21 mouse cellular contexts compared by ENCODE assay signal in genomic region chr15:32286296-32286695, GRCm38 (mm10). TPM values are rescaled to one million over a fixed set of nuclear protein-coding genes. Genes with fewer than 3 reads are reported as not detected.
DNase-seq lines count a peak whose midpoint lies in the region; ATAC-seq and TF ChIP-seq lines count a peak whose summit lies in the region.
"Had no signal": no experiment of that assay in that cellular context is flagged by ENCODE, and none has a peak within 500 bp of the region (broad histone marks: within the 10 kb centered on the region; RNA-seq: fewer than 3 reads in every experiment).

No protein-coding gene starts in this region.

- H3K4me1 ChIP-seq in heart, adult 2 months (ENCODE audit: control insufficient read depth, insufficient read depth, low read length), result peaks cover 4% of the 10 kb centered on the region
- peaks cover 11% of the 10 kb centered on the region; the same call in 1 of the 2 replicates for H3K4me1 ChIP-seq in heart, embryonic 11.5 days (ENCODE audit: control insufficient read depth, insufficient read depth, low read length)
- H3K4me1 ChIP-seq: forebrain, embryonic 15.5 days; hindbrain, embryonic 13.5 days had no signal

- H3K4me2 ChIP-seq in heart, embryonic 11.5 days, result no peak overlapping the region
- H3K4me2 ChIP-seq: embryonic facial prominence, embryonic 12.5 days; forebrain, embryonic 15.5 days; heart, embryonic 15.5 days; hindbrain, embryonic 13.5 days; intestine, embryonic 15.5 days had no signal

- no peak for TF ChIP-seq POLR2A in heart, adult 2 months (IDR thresholded peaks at IDR 0.05; ENCODE audit: insufficient read depth, low read depth, low read length)

- no peak overlapping the region for H3K9ac ChIP-seq in heart, adult 2 months (ENCODE audit: low read depth, low read length)
- no peak overlapping the region for H3K9ac ChIP-seq in heart, embryonic 11.5 days (ENCODE audit: low read depth, low read length)
- H3K9ac ChIP-seq: embryonic facial prominence, embryonic 12.5 days; forebrain, embryonic 15.5 days; heart, embryonic 15.5 days; hindbrain, embryonic 13.5 days; intestine, embryonic 15.5 days had no signal

- H3K36me3 ChIP-seq in heart, adult 2 months (ENCODE audit: control insufficient read depth, insufficient read depth, low read length), result no peaks in the 10 kb centered on the region
- no peaks in the 10 kb centered on the region for H3K36me3 ChIP-seq in heart, embryonic 11.5 days (ENCODE audit: control insufficient read depth, insufficient read depth, low read length)
- H3K36me3 ChIP-seq: embryonic facial prominence, embryonic 12.5 days; forebrain, embryonic 15.5 days; heart, embryonic 15.5 days; hindbrain, embryonic 13.5 days; intestine, embryonic 15.5 days had no signal

- no peaks in the 10 kb centered on the region for H3K79me2 ChIP-seq in heart, adult 2 months (replicated peaks; ENCODE audit: control insufficient read depth, insufficient read depth, low read length)

- no peaks in the 10 kb centered on the region for H3K27me3 ChIP-seq in heart, adult 2 months (ENCODE audit: control insufficient read depth, insufficient read depth, low read length)
- H3K27me3 ChIP-seq in heart, embryonic 11.5 days (ENCODE audit: control insufficient read depth, insufficient read depth, low read length), result no peaks in the 10 kb centered on the region
- H3K27me3 ChIP-seq: embryonic facial prominence, embryonic 12.5 days; forebrain, embryonic 15.5 days; heart, embryonic 15.5 days; hindbrain, embryonic 13.5 days; intestine, embryonic 15.5 days had no signal

- TF ChIP-seq CTCF in gastrocnemius, adult 2 months (IDR thresholded peaks at IDR 0.05), result no peak
- no peak for TF ChIP-seq CTCF in heart, adult 2 months (IDR thresholded peaks at IDR 0.05)

- 60% methylated on average over 3 of the region's 3 CpGs for WGBS in heart, adult 2 months
- WGBS in heart, embryonic 11.5 days (ENCODE audit: insufficient replicate concordance), result 76% methylated on average over 3 of the region's 3 CpGs

- intact Hi-C loops in gastrocnemius, adult 2 months (cut with DNase I), result no loop called here
- intact Hi-C loops in heart, adult 2 months (cut with DNase I), result no loop called here
- intact Hi-C loops in heart, postnatal 14 days (cut with DNase I), result no loop called here

- no peak for ATAC-seq in heart, embryonic 11.5 days (replicated peaks; ENCODE audit: insufficient number of reproducible peaks, low FRiP score, low TSS enrichment)
- ATAC-seq: forebrain, embryonic 15.5 days; hindbrain, postnatal 0 days; intestine, embryonic 15.5 days had no signal

- no peak for TF ChIP-seq EP300 in heart, adult 2 months (IDR thresholded peaks at IDR 0.05; ENCODE audit: insufficient read depth, low read depth, low read length)

- no peak overlapping the region for H3K4me3 ChIP-seq in gastrocnemius, adult 2 months
- no peak overlapping the region for H3K4me3 ChIP-seq in heart, adult 2 months
- no peak overlapping the region for H3K4me3 ChIP-seq in heart, embryonic 11.5 days (ENCODE audit: low read depth, low read length)
- H3K4me3 ChIP-seq: embryonic facial prominence, embryonic 12.5 days; forebrain, embryonic 15.5 days; heart, embryonic 15.5 days; hindbrain, embryonic 13.5 days; intestine, embryonic 15.5 days had no signal

- DNase-seq in gastrocnemius, adult 2 months, result peak; percentile 42
- DNase-seq in gastrocnemius, postnatal 25 days, result no peak
- peak; percentile 34 to 38 for DNase-seq in heart, adult 2 months
- peak; percentile 42 for DNase-seq in heart, adult 8-10 months (ENCODE audit: low spot score)
- DNase-seq in heart, postnatal 14 days, result peak; percentile 39 to 53
- no peak for DNase-seq in right cerebral cortex, postnatal 14 days
- no peak for DNase-seq in adrenal gland, adult (ENCODE audit: inconsistent age in 2 of 2, low spot score in 1 of 2)
- DNase-seq: adrenal gland, postnatal 14 days; cerebellum, adult 11-12 months; cerebellum, adult 9-10 months; cerebellum, postnatal 25 days; kidney, adult 18-20 months had no signal

- no peaks in the 10 kb centered on the region for H3K9me3 ChIP-seq in heart, embryonic 11.5 days (replicated peaks; ENCODE audit: control insufficient read depth, low read length)
- H3K9me3 ChIP-seq: embryonic facial prominence, embryonic 12.5 days; forebrain, embryonic 15.5 days; heart, embryonic 15.5 days; hindbrain, embryonic 13.5 days; intestine, embryonic 15.5 days had no signal

- no peak overlapping the region for H3K27ac ChIP-seq in gastrocnemius, adult 2 months
- H3K27ac ChIP-seq in heart, adult 2 months, result no peak overlapping the region
- no peak overlapping the region for H3K27ac ChIP-seq in heart, embryonic 11.5 days (ENCODE audit: low read depth, low read length)
- H3K27ac ChIP-seq: embryonic facial prominence, embryonic 12.5 days; forebrain, embryonic 15.5 days; heart, embryonic 15.5 days; hindbrain, embryonic 13.5 days; hindbrain, postnatal 0 days; intestine, embryonic 15.5 days had no signal

RNA-seq across cellular contexts. Expression of gene Sema5a, which starts 41.7 kb away (rescaled TPM):
- 1 to 10 TPM; 1.4 to 3.1 TPM for total RNA-seq in gastrocnemius, adult 2 months (2021)
- 1 to 10 TPM; 4.4 to 4.8 TPM for total RNA-seq in gastrocnemius, postnatal 25 days (2021)
- 10 to 100 TPM in 1 of 2 experiments, 1 to 10 TPM in 1; 7.9 to 10.6 TPM for total RNA-seq in heart, adult 2 months (2021)
- polyA plus RNA-seq in heart, adult 2 months (2012; rRNA removed), result 1.8 and 2.6 TPM in 2 replicates
- polyA plus RNA-seq in heart, embryonic 11.5 days (2014; fragmentation: Nextera tagmentation; extraction: Ambion mirVana), result 2.9 and 3.8 TPM in 2 replicates
- total RNA-seq in heart, adult 8-10 months (2022), result 1 to 10 TPM; 4.2 to 8.8 (median 5.5) TPM
- total RNA-seq in heart, postnatal 14 days (2021), result 10 to 100 TPM; 16.8 to 16.9 TPM
- total RNA-seq: hematopoietic stem cell, adult 5-6 weeks; MEL had no signal

Comparison
In these comparisons a context has a peak if more than half of its experiments do, and no peak if none do; other contexts are left out.
1. DNase-seq: peak in gastrocnemius, adult 2 months (single experiment), heart, adult 2 months (2 of 2), heart, adult 8-10 months (single experiment) and heart, postnatal 14 days (2 of 2); none in gastrocnemius, postnatal 25 days (single experiment), right cerebral cortex, postnatal 14 days (single experiment) and adrenal gland, adult (0 of 2).